Mouse (Mus musculus) small intestine, adult 2 months (tissue): Measurements from ENCODE around the gene Sirt4. TPM values are rescaled to one million over a fixed set of nuclear protein-coding genes. Genes with fewer than 3 reads are reported as not detected.

Experiments used
- H3K27ac ChIP-seq: fragments of 200-500 bp; 2 replicates; pipeline ENCODE4 v1.5.1; 2012; ENCODE audit warnings: low read depth, low read length, control low read depth, inconsistent platforms; ENCODE audit not compliant: insufficient read depth
- H3K27me3 ChIP-seq: fragments of 200-500 bp; 2 replicates; pipeline ENCODE4 v1.6.1; 2012; ENCODE audit warnings: mild to moderate bottlenecking, moderate library complexity, low read length, inconsistent platforms; ENCODE audit not compliant: control insufficient read depth, insufficient read depth
- H3K36me3 ChIP-seq: fragments of 200-500 bp; 2 replicates; pipeline ENCODE4 v1.6.1; 2012; ENCODE audit warnings: mild to moderate bottlenecking, low read length, control low read depth, inconsistent platforms; ENCODE audit not compliant: control insufficient read depth, insufficient read depth
- H3K4me1 ChIP-seq: fragments of 200-500 bp; 2 replicates; pipeline ENCODE4 v1.6.1; 2012; ENCODE audit warnings: low read length, inconsistent platforms, mixed read lengths; ENCODE audit not compliant: control insufficient read depth, insufficient read depth, insufficient read length
- H3K4me3 ChIP-seq: fragments of 200-500 bp; 2 replicates; pipeline ENCODE4 v1.5.1; 2012; ENCODE audit warnings: low read depth, mild to moderate bottlenecking, control low read depth, inconsistent platforms, low read length, moderate library complexity
- CTCF ChIP-seq: fragments of 200-500 bp; IDR thresholded peaks from 2 replicates; pipeline ENCODE4 v1.5.1; 2012; ENCODE audit warnings: low read depth, mild to moderate bottlenecking, control low read depth, inconsistent platforms, low read length, moderate library complexity, mixed read lengths; ENCODE audit not compliant: insufficient replicate concordance, insufficient read length; ENCODE audit errors: extremely low read depth
- POLR2A ChIP-seq: fragments of 200-500 bp; IDR thresholded peaks from 2 replicates; pipeline ENCODE4 v1.6.1; 2012; ENCODE audit warnings: low read depth, mild to moderate bottlenecking, control low read depth, inconsistent platforms, low read length, moderate library complexity
- WGBS: fragments of 180-500 bp; shearing (Covaris S2); methylation state at CpG from one replicate; pipeline ENCODE4 v1.1.7; 2018; 5-methylcytosine and 5-hydroxymethylcytosine counted together
- polyA plus RNA-seq: library from polyadenylated mRNA; depleted of rRNA; stranded (reverse); fragments of >200 nt; gene quantifications from 2 replicates; pipeline ENCODE4 v1.2.3, GENCODE M21; 2012

The Sirt4 gene
- polyA plus RNA-seq, 1 experiment = 13.6 TPM

- Histone ChIP-seq H3K36me3 (no peaks in the 10 kb centered on the region), H3K27ac (no peak overlapping the region), H3K27me3 (no peaks in the 10 kb centered on the region), H3K4me1 (peaks cover 41% of the 10 kb centered on the region), H3K4me3 (no peak overlapping the region)
- no peak for TF ChIP-seq CTCF
- no peak for TF ChIP-seq POLR2A
- WGBS = 89% methylated on average over 17 of the region's 17 CpGs
Observed at GRCm38 (mm10) chr5:115526456-115527202, 42.1 kb upstream of the Sirt4 start.

- 82% methylated on average over 9 of the region's 9 CpGs for WGBS
- TF ChIP-seq CTCF = no peak
- TF ChIP-seq POLR2A = no peak
- Histone ChIP-seq H3K4me3 (no peak overlapping the region), H3K36me3 (no peaks in the 10 kb centered on the region), H3K27ac (no peak overlapping the region), H3K27me3 (no peaks in the 10 kb centered on the region), H3K4me1 (peaks cover 41% of the 10 kb centered on the region)
Observed at GRCm38 (mm10) chr5:115525943-115526342, 41.4 kb upstream of the Sirt4 start.

- no peaks in the 10 kb centered on the region for H3K36me3 ChIP-seq
- TF ChIP-seq CTCF = no peak
- TF ChIP-seq POLR2A = no peak
- H3K4me1 ChIP-seq = peaks cover 44% of the 10 kb centered on the region
- no peak overlapping the region for H3K27ac ChIP-seq
- 96% methylated on average over 4 of the region's 4 CpGs for WGBS
- H3K4me3 ChIP-seq = no peak overlapping the region
- H3K27me3 ChIP-seq = no peaks in the 10 kb centered on the region
Observed at GRCm38 (mm10) chr5:115525416-115525815, 40.9 kb upstream of the Sirt4 start.

- Histone ChIP-seq H3K36me3 (no peaks in the 10 kb centered on the region), H3K27ac (0 out of 2 replicates have a peak overlapping the region, but pooled peaks have one; percentile 1), H3K27me3 (no peaks in the 10 kb centered on the region), H3K4me3 (no peak overlapping the region), H3K4me1 (peaks cover 41% of the 10 kb centered on the region)
- no peak for TF ChIP-seq POLR2A
- TF ChIP-seq CTCF = no peak
- WGBS = 77% methylated on average over 12 of the region's 12 CpGs
Observed at GRCm38 (mm10) chr5:115524471-115524870, 39.9 kb upstream of the Sirt4 start.

- no peaks in the 10 kb centered on the region for H3K27me3 ChIP-seq
- no peaks in the 10 kb centered on the region for H3K36me3 ChIP-seq
- H3K27ac ChIP-seq = 0 out of 2 replicates have a peak overlapping the region, but pooled peaks have one; percentile 64
- no peak for TF ChIP-seq CTCF
- TF ChIP-seq POLR2A = no peak
- H3K4me3 ChIP-seq = no peak overlapping the region
- 64% methylated on average over 15 of the region's 15 CpGs for WGBS
- H3K4me1 ChIP-seq = peaks cover 36% of the 10 kb centered on the region
Observed at GRCm38 (mm10) chr5:115523971-115524370, 39.4 kb upstream of the Sirt4 start.

- H3K36me3 ChIP-seq = peaks cover 1% of the 10 kb centered on the region; the same call in 1 of the 2 replicates
- peaks cover 36% of the 10 kb centered on the region for H3K4me1 ChIP-seq
- H3K4me3 ChIP-seq = no peak overlapping the region
- H3K27ac ChIP-seq = peak overlapping the region; percentile 64
- TF ChIP-seq POLR2A (peak; percentile 25; the same call in 1 of the 2 replicates), CTCF (no peak)
- 33% methylated on average over 15 of the region's 15 CpGs for whole genome bisulfite sequencing
- no peaks in the 10 kb centered on the region for H3K27me3 ChIP-seq
Observed at GRCm38 (mm10) chr5:115522981-115523499, 38.5 kb upstream of the Sirt4 start.

- H3K4me1 ChIP-seq = peaks cover 37% of the 10 kb centered on the region
- 83% methylated on average over 4 of the region's 4 CpGs for WGBS
- H3K36me3 ChIP-seq = peaks cover 2% of the 10 kb centered on the region
- peak overlapping the region; percentile 64 for H3K27ac ChIP-seq
- no peak overlapping the region for H3K4me3 ChIP-seq
- TF ChIP-seq POLR2A (no peak; the same call in 1 of the 2 replicates), CTCF (no peak)
- H3K27me3 ChIP-seq = no peaks in the 10 kb centered on the region
Observed at GRCm38 (mm10) chr5:115522531-115522930, 38.0 kb upstream of the Sirt4 start.
